Mouse (Mus musculus): ENCODE results near the gene Polr2e.
"Not testable (repeated sequence)": the region's sequence is repeated elsewhere in the genome, so short reads cannot be mapped to it uniquely, and the experiment has no call there.

The Polr2e gene

DNA sequence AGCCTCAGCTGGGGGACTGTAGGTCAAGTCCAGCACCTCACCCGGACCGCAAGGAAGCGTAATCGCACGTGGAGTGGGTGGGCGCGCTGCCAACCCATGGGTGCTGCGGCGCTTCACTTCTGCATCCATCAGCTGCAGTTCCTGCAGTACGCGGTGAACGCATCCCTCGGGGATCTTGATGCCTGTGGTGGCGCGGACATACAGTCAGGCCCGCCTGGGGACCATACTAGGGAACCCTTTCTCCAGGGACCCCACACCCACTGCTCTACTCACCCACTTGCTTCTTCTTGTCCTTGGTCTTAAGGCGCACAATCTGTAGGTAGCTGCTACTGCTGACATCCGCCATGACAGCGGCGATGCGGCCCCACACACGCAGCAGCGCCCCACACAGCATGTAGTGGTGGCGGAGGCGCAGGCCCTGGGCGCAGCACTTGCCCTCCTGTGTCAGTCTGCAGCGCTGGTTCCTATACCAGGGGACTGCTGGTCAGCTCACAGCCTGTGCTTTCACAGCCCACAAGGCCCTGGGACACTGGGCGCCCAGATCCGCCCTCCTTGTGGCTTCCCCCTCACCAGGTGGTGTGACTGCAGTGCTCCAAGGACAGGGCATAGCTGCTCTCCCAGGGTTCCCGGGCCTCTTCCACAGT, 18.2 kb upstream of the Polr2e start:
- DNase-seq (ENCODE audit: low spot score in 2 of 2): no peak

DNA sequence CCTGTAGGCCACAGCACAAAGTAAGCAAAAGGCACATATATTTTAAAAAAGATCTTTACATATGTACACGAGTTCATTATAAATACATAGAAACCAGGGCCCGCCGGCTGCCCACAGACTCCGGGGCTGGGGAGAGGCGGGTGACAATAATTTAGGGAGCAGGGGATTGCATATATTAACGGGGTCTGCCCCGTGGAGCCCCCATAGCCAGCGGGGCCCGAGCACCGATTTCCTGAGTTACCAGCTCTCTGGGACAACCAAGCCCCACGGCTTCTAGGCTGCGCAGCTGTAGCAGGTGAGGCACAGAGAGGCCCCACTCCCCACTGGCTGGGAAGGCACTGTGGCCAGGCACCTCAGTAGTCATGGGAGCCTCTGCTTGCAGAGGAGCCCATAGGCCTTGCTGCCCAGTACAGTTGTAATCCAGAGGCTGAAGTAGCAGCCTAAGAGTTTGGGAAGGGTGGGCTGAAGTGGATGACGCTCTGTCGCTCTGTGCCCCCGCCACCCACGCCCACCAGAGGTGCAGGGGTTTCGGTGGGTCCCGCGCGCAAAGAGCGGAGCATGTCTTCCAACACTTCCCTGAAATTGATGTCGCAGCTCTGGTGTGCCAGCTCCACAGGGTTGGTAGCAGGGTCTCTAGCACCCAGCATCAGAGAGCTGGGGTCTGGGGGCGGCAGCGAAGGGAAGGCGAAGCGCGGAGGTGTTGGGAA, 17.5 kb upstream of the Polr2e start:
- no peak for DNase-seq (ENCODE audit: low spot score in 2 of 2)

DNA sequence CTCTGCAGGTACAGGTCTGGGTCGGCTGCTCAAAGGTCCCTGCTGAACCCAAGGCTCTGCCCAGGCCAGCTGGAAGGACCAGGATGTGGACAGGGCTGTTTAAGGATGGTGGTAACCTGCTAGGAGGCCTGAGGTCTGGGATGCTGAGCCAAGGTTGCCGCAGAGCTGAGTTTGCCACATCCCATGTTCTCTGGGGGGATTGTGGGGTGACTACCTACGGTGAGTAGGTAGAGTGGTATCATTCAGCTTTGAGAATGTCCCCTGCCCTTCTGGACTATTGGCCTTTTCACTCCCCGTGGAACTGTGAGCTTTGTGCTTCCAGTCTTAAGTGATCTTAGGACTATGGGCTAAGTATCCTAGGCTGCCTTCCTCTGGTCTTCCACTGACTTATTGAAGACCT, 16.9 kb upstream of the Polr2e start:
- DNase-seq (ENCODE audit: low spot score in 2 of 2): no peak

DNA sequence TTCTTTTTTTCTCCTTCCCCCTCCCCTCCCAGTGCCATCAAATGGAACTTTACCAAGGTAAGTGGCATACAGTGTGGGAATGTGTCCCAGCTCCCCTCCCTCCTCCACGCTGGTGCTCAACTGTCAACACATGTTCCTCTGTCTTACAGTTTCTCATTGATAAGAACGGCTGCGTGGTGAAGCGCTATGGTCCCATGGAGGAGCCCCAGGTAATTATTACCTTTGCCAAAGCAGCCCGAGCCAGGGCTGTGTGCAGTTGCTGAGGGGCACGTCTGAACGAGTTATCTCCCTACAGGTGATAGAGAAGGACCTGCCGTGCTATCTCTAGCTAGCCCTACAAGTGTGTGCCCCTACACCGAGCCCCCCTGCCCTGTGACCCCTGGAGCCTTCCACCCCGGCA, 16.3 kb upstream of the Polr2e start:
- DNase-seq (ENCODE audit: low spot score in 2 of 2): no peak

DNA sequence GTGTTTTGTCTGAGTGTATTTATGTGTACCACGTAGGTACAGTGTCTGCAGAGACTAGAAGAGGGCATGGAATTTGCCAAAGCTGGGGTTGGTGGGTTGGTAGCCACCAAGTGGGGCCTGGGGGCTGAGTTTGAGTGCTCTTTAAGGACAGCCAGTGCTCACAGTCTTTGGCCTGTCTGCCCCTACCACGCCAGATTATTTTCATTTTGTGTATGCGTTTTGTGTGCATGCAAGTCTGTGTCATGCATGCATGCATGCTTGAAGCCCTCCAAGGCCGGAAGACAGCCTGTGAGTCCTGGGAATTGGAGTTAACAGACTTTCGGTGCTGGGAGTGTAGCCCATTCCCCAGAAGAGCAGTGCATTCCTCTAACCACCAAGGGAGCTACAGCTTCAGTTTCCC, 15.8 kb upstream of the Polr2e start:
- DNase-seq (ENCODE audit: low spot score in 2 of 2): no peak

DNA sequence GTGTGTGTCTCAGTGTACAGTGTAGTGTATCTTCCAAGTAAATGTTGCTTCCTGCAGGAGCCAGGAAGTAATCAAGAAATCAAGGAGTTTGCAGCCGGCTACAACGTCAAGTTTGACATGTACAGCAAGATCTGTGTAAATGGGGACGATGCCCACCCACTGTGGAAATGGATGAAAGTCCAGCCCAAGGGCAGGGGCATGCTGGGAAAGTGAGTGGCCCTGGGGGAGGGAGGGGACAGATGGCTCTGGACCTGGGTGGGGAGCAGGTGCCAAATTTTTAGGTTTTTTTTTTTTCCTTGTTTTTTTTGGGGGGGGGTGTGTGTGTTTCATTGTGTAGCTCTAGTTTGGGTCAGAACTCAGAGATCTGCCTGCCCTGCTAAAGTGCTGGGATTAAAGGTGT, 15.3 kb upstream of the Polr2e start:
- not testable (repeated sequence) for DNase-seq (ENCODE audit: low spot score in 2 of 2)

DNA sequence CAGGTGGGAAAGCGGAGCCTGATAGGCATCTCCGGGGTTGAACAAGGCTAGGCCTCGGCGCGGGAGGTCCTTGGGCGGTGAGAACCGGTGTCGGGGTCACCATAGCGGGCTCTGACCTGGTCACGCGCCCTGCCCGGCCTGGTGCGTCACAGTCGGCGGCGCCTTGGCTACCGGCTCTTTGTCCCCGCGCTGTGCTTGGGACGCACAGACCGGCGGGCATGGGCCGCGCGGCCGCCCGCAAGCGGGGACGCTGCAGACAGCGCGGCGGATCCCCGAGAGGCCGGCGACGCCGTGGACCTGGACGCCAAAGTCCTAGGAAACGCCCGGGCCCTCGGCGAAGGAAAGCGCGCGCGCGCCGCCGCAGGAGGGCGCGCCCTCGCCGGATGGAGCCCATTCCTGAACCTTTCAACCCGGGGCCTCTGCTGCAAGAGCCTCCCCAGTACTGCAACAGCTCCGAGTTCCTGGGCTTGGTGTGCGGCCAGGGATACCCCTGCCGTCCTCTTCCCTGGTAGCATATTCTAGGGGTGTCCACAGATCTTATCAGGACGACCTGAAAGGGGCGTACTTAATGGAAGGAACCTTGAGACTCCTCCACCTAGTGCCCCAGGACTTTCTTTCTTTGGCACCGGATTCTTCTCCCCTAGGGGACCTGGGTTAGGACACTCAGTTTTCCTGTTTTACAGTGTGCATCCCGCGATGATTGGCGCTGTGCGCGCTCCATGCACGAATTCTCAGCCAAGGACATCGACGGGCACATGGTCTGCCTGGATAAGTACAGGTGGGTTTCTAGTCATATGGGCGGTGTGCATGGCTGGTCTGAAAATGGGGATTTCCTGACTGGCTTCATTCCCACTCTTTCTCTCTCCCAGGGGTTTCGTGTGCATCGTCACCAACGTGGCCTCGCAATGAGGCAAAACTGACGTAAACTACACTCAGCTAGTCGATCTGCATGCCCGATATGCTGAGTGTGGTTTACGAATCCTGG, 14.5 kb upstream of the Polr2e start:
- peak in 1 of 2 experiments; percentile 69 for DNase-seq (ENCODE audit: low spot score in 2 of 2)

DNA sequence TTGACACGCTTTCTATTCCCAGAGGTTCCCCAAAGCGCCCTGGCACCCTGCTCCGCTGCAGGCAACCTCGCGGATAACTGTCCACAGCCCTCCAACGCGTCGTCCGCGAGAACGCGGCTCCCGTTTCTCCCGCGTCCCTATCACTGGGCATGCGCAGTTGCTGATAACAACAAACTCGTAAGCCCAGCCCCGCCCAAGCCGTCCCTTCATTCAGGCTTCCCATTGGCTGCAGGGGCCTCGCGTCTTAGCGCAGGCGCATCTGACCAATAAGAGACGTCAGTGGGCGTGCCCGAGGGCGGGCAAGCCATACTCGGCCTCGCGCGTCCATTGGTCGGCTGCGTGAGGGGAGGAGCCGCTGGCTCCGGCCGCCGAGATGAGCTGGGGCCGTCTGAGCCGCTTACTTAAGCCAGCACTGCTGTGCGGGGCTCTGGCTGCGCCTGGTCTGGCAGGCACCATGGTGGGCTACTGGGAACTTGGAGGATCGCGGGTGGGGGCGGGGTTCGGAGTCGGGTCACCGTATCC, 13.7 kb upstream of the Polr2e start:
- peak; percentile 100 for DNase-seq (ENCODE audit: low spot score in 2 of 2)

DNA sequence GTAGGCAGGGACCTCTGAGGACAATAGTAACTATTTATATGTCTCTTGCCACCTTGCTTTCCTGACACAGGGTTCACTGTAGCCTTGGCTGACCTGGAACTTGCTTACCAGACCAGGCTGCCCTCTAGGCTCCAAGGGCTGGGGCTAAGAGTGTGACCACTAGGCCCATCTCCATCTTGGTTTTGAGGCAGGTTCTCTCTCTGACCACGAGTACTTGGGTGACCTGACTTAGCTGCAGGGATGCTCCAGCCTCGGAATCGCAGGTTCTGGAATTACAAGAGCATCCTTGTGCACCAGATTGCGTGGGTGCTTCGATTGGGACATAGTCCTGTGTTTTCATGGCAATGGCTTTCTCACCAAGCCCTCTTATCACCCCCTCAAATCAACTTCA, 12.8 kb upstream of the Polr2e start:
- DNase-seq (ENCODE audit: low spot score in 2 of 2): no peak

DNA sequence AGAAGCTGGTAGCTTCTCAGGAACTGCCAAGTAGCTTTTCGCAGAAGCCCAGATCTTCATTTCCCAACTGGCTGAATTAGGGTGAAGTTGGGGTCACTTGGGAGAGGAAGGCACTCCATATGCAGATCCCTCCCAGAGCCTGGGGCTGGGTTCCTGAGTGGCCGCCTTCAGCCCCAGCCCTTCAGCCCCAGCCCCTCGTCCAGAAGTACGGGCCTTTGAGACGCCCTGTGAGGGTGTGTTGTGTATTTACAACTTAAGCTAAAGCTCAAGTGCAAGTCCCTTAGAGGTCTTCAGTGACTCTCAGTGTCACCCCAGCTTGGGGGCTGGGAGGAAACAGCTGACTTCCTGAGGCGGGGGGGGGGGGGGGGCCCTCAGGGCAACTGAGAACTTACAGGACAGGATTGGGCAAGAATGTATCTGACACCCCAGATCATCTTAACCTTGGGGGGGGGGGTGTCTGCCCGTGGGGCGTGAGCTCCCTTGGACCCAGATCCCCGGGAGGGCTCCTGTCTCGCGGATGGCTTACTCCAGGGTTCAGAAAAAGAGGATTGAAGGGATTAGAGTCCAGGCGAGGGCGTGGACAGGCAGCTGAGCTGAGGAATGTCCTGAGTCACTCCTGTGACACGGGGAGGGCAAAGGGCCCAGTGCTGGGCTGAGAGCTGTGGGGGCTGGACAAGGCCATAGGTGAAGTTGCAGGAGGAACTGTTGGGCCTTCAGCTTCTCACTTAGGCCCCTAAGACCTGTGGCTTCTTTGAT, 12.2 kb upstream of the Polr2e start:
- DNase-seq (ENCODE audit: low spot score in 2 of 2): no peak

DNA sequence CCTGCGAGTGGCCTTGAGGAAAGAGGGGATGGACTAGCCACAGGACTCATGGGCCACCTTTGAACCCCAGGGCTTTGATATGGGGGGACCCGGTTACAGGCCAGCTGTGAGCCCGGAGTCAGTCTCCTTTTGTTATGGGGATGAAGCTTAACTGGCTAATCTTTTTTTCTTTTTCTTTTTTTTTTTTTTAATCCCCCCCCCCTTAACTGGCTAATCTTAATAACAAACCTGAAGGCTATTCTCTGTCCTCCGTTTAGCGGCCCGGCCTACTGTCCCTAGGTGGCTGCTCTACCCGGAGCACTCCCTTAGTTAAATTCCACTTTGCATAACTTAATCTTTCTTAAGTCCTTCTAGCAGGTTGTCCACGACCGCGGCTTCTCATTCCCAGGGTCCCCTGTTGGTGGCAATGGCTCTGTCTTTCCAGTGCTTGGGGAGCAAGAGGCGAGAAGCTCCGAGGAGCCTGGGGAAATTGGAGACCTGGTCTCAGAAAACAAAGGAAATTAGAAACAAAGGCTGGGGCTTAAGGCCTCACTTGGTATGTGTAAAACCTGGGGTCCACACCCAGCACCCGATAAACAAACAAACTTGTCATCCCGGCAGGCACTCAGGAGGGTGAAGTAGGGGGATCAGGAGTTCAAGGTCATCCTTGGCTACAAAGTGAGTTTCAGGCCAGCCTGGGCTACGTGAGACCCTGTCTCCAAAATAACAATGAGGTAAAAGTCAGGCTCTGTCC, 11.5 kb upstream of the Polr2e start:
- DNase-seq (ENCODE audit: low spot score in 2 of 2): no peak

DNA sequence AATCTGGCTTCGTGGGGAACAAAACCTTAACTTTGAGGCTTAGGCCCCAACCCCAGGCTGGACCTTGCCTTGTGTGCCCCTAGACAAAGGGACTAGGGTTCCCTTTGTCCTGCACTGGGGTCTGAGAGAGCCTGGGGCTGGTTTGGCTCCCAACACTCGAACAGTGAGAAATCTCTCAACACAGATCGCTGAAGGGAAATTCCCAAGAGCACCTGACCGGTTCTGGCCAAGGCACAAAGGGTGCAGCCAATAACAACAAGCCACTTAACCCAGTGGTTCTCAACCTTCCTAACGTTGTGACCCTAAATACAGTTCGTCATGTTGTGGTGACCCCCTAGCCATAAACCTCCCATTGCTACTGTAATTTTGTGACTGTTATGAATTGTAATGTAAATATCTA, 10.6 kb upstream of the Polr2e start:
- no peak for DNase-seq (ENCODE audit: low spot score in 2 of 2)

DNA sequence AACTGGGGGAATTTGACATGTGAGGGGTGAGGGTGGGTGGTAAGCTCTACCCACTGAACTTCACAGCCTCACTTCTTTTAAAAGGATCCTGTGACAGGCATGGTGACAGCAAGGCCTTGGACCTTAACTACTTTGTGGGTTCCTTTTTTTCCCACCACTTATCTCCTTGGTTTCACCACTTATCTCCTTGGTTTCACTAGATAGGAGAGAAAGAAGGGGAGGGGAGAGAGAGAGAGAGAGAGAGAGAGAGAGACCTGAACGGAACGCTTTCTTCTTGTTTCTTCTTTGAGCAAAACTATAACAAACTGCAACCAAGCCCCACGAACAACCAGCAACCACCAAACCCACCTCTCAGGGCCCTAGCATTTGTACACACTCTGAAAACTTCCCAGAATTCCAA, 9.2 kb upstream of the Polr2e start:
- no peak for DNase-seq (ENCODE audit: low spot score in 2 of 2)

DNA sequence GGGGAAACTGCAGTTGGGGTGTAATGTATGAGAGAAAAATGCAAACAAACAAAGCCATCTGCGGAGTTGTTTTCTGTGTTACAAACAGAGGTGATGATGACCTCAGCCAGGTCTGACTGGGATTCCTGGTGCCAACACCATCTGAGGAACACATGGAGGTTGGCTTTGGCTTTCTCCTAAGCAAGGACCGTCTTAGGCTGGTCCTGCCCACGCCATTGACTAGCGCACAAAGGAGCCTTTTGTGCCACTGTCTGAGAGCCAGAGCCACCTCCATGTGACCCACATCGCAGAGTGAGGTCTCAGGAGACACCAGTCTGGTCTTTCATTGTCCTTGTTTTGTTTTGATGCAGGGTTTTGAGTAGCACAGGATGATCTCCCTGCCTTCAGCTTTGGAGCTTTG, 8.8 kb upstream of the Polr2e start:
- no peak for DNase-seq (ENCODE audit: low spot score in 2 of 2)

DNA sequence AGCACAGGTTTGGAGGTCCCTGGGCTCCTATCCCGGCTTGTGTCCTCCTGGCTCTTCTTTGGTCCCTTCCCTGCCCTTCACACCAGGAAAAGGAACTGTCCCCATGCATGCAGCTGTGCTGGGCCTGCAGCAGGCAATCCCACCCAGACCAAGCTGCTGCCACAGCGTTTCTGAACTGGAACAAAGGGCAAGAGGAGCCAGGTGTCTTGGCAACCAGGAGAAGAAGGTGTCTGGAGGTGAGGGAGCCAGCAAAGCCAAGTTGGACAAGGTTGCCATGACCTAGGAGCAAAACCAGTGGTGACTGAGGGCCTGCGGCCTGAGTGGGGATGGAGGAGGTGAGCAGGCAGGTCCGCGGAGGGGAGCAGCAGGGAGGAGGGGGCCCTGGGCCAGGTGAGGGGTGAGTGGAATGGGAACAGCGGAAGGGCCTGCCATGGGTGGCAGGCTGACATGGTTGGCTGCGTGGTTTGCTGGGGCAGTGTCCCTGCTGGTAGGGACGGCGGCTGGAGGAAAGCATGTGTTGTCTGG, 7.5 kb upstream of the Polr2e start, which contains the start of gene Gpx4:
TSS of gene Gpx4 (plus strand) at position 126 of the 525 bp plus-strand sequence.
- no peak for DNase-seq (ENCODE audit: low spot score in 2 of 2)

DNA sequence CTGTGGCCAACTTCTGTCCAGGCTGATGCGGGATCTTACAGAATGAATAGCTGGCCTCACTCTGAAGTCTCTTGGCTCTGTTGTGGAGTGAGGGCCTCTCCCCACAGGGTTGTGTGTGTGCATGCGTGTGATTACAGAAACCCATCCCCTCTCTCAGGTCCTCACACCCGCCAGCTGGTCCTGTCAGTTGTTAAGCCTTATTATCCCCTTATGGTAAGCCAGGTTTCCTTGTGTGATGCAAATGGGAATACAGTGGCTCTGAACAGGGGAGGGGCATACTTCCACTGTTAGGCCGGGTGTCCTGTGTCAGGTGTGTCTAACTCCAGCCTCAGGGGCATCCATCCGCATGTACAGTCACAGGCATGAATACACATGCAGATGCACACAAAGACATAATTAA, 6.2 kb upstream of the Polr2e start:
- DNase-seq (ENCODE audit: low spot score in 2 of 2): no peak

DNA sequence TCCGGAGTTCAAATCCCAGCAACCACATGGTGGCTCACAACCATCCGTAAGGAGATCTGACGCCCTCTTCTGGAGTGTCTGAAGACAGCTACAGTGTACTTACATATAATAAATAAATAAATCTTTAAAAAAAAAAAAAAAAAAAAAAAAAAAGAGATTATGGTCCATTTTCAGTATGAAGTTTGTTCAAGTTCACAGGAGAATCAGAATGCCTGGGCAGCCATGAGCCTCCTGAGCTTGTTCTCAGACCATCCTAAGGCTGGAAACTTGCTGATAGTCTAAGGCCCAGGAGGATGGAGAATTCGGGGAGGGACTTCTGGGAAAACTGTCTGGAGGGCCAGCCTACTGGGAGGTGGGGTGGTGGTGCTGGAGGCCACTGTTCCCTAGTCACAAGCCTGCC, 5.8 kb upstream of the Polr2e start:
- DNase-seq (ENCODE audit: low spot score in 2 of 2): not testable (repeated sequence)

DNA sequence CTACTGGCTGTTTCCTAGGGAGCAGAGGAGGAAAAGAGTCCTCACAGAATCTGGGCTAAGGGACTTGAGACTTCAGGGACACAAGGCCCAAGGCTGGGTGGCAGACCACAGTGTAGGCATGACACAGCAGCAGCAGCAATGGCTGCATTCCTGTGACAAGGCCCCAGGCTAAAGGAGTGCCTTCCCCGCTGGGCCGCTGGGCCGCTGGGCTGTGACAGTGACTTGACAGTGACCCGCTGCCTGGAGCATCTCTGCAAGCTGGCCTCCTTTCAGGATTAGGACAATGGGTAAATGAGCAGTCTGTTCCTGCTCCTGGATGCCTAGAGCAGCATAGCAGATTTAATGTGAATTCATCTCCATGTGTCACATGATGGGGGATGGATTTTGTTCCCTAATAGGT, 4.5 kb upstream of the Polr2e start:
- no peak for DNase-seq (ENCODE audit: low spot score in 2 of 2)

DNA sequence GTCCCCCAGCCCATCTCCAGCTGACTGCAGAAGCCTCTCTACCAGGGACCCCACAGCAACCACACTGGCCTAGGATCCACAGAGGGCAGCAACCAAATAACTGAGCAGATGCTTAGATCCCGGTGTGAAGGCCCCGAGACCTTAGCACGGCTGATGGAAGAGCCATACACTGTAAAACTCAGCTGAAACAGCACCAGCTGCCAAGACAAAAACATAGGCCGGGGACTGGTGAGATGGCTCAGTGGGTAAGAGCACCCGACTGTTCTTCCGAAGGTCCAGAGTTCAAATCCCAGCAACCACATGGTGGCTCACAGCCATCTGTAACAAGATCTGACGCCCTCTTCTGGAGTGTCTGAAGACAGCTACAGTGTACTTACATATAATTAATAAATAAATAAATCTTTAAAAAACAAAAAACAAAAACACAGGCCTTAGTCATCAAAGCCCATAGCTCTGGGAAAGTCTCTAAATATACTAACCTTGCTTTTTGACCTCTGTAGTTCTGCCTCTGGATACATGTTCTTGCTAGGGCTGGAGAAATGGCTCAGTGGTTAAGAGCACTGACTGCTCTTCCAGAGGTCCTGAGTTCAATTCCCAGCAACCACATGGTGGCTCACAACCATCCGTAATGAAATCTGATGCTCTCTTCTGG, 1.9 kb upstream of the Polr2e start:
- DNase-seq (ENCODE audit: low spot score in 2 of 2): not testable (repeated sequence)

DNA sequence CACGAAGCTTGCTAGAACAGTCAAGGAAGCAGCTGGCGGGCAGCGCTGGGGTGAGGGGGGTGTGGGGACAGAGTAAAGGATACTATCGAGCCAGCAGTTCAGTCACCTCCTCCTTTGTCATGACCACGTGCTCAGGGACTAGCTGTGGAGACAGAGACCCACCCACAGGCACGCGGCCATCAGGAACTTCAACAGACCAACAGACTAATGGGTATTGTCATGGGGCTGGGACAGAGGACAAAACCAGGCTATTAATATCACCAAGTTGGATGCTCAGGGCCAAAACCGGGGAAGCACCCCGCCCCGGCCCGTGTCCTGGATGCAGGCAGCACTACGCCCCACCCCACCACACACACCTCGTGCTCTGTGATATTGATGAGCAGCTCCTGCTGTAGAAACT, 2.8 kb downstream of the Polr2e start:
- DNase-seq (ENCODE audit: low spot score in 2 of 2): no peak

Measured in urinary bladder, postnatal 4 days (tissue).